Mouse (Mus musculus) heart, postnatal 14 days (tissue): ENCODE results near the gene Wasf1. TPM values are rescaled to one million over a fixed set of nuclear protein-coding genes. Genes with fewer than 3 reads are reported as not detected.

Experiments
- DNase-seq, 2 experiments: peaks; one replicate each; pipeline ENCODE4 v3.0.0; 2021 to 2022
- intact Hi-C: fragments of 180-260 bp; cut with DNase I; formaldehyde crosslinking; loops from one replicate; pipeline ENCODE4 v1.15.1; 2025
- long read RNA-seq, 2 experiments: library from polyadenylated mRNA; stranded (forward); transcript quantifications; one replicate each; pipeline ENCODE4 v2.0.0; 2021
- total RNA-seq, 2 experiments: library from RNA; stranded (reverse); gene quantifications; 2 replicates each; pipeline ENCODE4 v1.2.3; 2021

Gene Wasf1
- 1 to 10 TPM; 1.3 to 1.4 TPM for total RNA-seq
- long read RNA-seq, experiment 1 = 0 reads
- long read RNA-seq, experiment 2, partial matches to known transcripts = 0 of 2 reads
- long read RNA-seq, experiment 2, other reads (novel, unspliced or antisense) = 0 of 2 reads

GRCm38 (mm10) chr10:40882831-40883643 lies at the start of gene Wasf1, which contains the start of gene Cdc40:
Wasf1 (plus strand) TSS chr10:40883475.
Cdc40 (minus strand) TSS chr10:40883311.
- intact Hi-C loops = loop anchor here (5.0 to 10.0 kb wide), 2 partner anchors 41 to 198 kb away; partner anchors contain the start of gene Mettl24

GRCm38 (mm10) chr10:40840086-40840485 lies 43.2 kb upstream of the Wasf1 start:
- DNase-seq = peak; percentile 22 to 40
- intact Hi-C loops = loop anchor here (5.0 kb wide), 1 partner anchor 42 kb away; the partner anchor contains the start of genes Cdc40 and Wasf1

More at GRCm38 (mm10) chr10:40882831-40883643, at the start of gene Wasf1, which contains the start of gene Cdc40:
- peak; percentile 92 to 95 for DNase-seq

GRCm38 (mm10) chr10:40843841-40844240 lies 39.4 kb upstream of the Wasf1 start:
- no peak for DNase-seq
- intact Hi-C loops = loop anchor here (5.0 kb wide), 1 partner anchor 38 kb away; the partner anchor contains the start of genes Cdc40 and Wasf1

GRCm38 (mm10) chr10:40844546-40844945 lies 38.7 kb upstream of the Wasf1 start:
- intact Hi-C loops = loop anchor here (5.0 kb wide), 1 partner anchor 38 kb away; the partner anchor contains the start of genes Cdc40 and Wasf1

GRCm38 (mm10) chr10:40845626-40846025 lies 37.6 kb upstream of the Wasf1 start:
- DNase-seq = peak in 1 of 2 experiments; percentile 6
- intact Hi-C loops = no loop called here

More at GRCm38 (mm10) chr10:40844546-40844945, 38.7 kb upstream of the Wasf1 start:
- no peak for DNase-seq

GRCm38 (mm10) chr10:40847176-40847874 lies 36.0 kb upstream of the Wasf1 start:
- DNase-seq = no peak
- intact Hi-C loops = no loop called here

- DNase-seq = no peak
- intact Hi-C loops = no loop called here
Measured at GRCm38 (mm10) chr10:40850644-40851043, 32.6 kb upstream of the Wasf1 start.

GRCm38 (mm10) chr10:40851138-40851537 lies 32.1 kb upstream of the Wasf1 start:
- DNase-seq = no peak
- intact Hi-C loops = no loop called here

- DNase-seq = no peak
- intact Hi-C loops = no loop called here
Measured at GRCm38 (mm10) chr10:40855616-40856015, 27.7 kb upstream of the Wasf1 start.

- DNase-seq = no peak
- intact Hi-C loops = no loop called here
Measured at GRCm38 (mm10) chr10:40856703-40857102, 26.6 kb upstream of the Wasf1 start.

GRCm38 (mm10) chr10:40857599-40857998 lies 25.7 kb upstream of the Wasf1 start:
- intact Hi-C loops = no loop called here
- DNase-seq = peak; percentile 35 to 48

- peak in 1 of 2 experiments; percentile 10 for DNase-seq
- intact Hi-C loops = no loop called here
Measured at GRCm38 (mm10) chr10:40868081-40868480, 15.2 kb upstream of the Wasf1 start.

GRCm38 (mm10) chr10:40871301-40871700 lies 12.0 kb upstream of the Wasf1 start:
- intact Hi-C loops = no loop called here
- DNase-seq = no peak

- DNase-seq = no peak
- intact Hi-C loops = no loop called here
Measured at GRCm38 (mm10) chr10:40872052-40872451, 11.2 kb upstream of the Wasf1 start.

GRCm38 (mm10) chr10:40878246-40878645 lies 5.0 kb upstream of the Wasf1 start:
- intact Hi-C loops = no loop called here
- DNase-seq = no peak

GRCm38 (mm10) chr10:40879969-40880368 lies 3.3 kb upstream of the Wasf1 start:
- intact Hi-C loops = loop anchor here (5.0 to 10.0 kb wide), 2 partner anchors 38 to 195 kb away; partner anchors contain the start of gene Mettl24
- no peak for DNase-seq

- intact Hi-C loops = loop anchor here (5.0 to 10.0 kb wide), 2 partner anchors 39 to 196 kb away; partner anchors contain the start of gene Mettl24
- DNase-seq = no peak
Measured at GRCm38 (mm10) chr10:40881236-40881635, 2.0 kb upstream of the Wasf1 start.

GRCm38 (mm10) chr10:40882333-40882732 lies 942 bp upstream of the Wasf1 start:
- no peak for DNase-seq
- intact Hi-C loops = loop anchor here (5.0 to 10.0 kb wide), 2 partner anchors 40 to 198 kb away; partner anchors contain the start of gene Mettl24

GRCm38 (mm10) chr10:40883644-40884278 lies 486 bp downstream of the Wasf1 start:
- DNase-seq = peak in 1 of 2 experiments; percentile 23
- intact Hi-C loops = loop anchor here (2.0 to 10.0 kb wide), 3 partner anchors 41 to 235 kb away; partner anchors contain the start of gene Mettl24
